Mouse (Mus musculus) neural tube, embryonic 15.5 days (tissue): ENCODE measurements around the gene Zmiz1. TPM values are rescaled to one million over a fixed set of nuclear protein-coding genes. Genes with fewer than 3 reads are reported as not detected.

Experiments
- ATAC-seq: fragments of 200-750 bp; cut with Nextera tagmentation; 2 replicates; pipeline ENCODE4 v1.8.0; 2017; ENCODE audit warnings: mild to moderate bottlenecking, moderate TSS enrichment, moderate library complexity; ENCODE audit not compliant: low FRiP score
- H3K27ac ChIP-seq: fragments of 300-500 bp; sonication (generic); replicated peaks from 2 replicates; pipeline ENCODE4 v1.5.1; 2015; ENCODE audit warnings: mild to moderate bottlenecking, inconsistent platforms
- H3K27me3 ChIP-seq: fragments of 300-500 bp; sonication (generic); replicated peaks from 2 replicates; pipeline ENCODE4 v1.6.1; 2015; ENCODE audit warnings: inconsistent platforms
- H3K36me3 ChIP-seq: fragments of 300-500 bp; sonication (generic); 2 replicates; pipeline ENCODE4 v1.6.1; 2015; ENCODE audit warnings: inconsistent platforms
- H3K4me1 ChIP-seq: fragments of 300-500 bp; sonication (generic); 2 replicates; pipeline ENCODE4 v1.6.1; 2015; ENCODE audit warnings: inconsistent platforms
- H3K4me2 ChIP-seq: fragments of 300-500 bp; sonication (generic); 2 replicates; pipeline ENCODE4 v1.6.1; 2015; ENCODE audit warnings: inconsistent platforms, mild to moderate bottlenecking, moderate library complexity
- H3K4me3 ChIP-seq: fragments of 300-500 bp; sonication (generic); replicated peaks from 2 replicates; pipeline ENCODE4 v1.5.1; 2015; ENCODE audit warnings: mild to moderate bottlenecking, inconsistent platforms
- H3K9ac ChIP-seq: fragments of 300-500 bp; sonication (generic); replicated peaks from 2 replicates; pipeline ENCODE4 v1.6.1; 2015; ENCODE audit warnings: mild to moderate bottlenecking, inconsistent platforms
- H3K9me3 ChIP-seq: fragments of 300-500 bp; sonication (generic); replicated peaks from 2 replicates; pipeline ENCODE4 v1.6.1; 2016; ENCODE audit warnings: inconsistent platforms
- WGBS: fragments of 180-500 bp; shearing (Covaris S2); methylation state at CpG from one replicate; pipeline ENCODE4 v1.1.7; 2015; ENCODE audit warnings: mixed read lengths; 5-methylcytosine and 5-hydroxymethylcytosine counted together
- polyA plus RNA-seq: library from polyadenylated mRNA; unstranded; fragments of >200 nt; fragmentation: Nextera tagmentation; extraction: Ambion mirVana; gene quantifications from 2 replicates; pipeline ENCODE4 v1.2.1, GENCODE M21; 2015

Gene Zmiz1
- polyA plus RNA-seq, 1 experiment from 2014 or later: 54.7 TPM

DNA sequence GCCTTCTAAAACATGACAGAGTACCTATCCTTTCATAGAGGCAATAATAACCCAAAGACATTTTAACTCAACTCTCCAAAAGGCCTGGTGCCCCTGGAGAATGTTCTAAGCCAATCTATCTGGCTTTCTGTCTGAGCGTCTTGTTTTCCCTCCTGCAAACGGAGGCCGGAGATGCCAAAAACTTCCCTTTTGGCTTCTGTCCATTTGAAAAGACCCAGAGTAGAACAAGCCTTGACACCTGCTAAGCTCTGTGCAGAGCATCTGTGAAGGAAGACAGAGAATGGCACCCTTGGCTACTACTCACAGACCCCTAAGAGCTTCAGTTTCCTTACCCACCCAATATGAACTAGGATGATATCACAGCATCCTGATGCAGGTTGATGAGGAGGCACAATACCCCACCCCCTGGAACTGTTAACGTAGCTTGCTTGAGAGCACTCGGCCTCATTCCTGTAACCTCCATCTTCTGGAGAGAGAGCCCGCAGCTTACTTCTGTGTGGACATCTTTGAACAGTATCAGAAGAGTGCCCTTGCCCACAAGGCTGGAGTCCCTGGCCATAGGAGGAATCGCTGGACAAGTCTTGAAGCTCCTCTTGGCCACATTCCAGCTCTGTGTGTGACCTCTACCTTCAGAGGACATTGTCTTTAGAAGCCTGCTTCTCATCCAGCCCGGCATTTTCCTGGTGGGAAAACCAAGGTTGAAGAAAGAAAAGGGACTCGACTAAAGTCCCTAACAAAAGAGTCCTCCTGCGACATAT is 9.1 kb downstream of the Zmiz1 start:
- ATAC-seq: no peak
- WGBS: 66% methylated on average over 10 of the region's 10 CpGs
- Histone ChIP-seq H3K9me3 (no peaks in the 10 kb centered on the region), H3K4me1 (peaks cover 93% of the 10 kb centered on the region), H3K9ac (no peak overlapping the region), H3K4me3 (no peak overlapping the region), H3K27ac (peak overlapping the region; percentile 38; the same call in 1 of the 2 replicates), H3K4me2 (no peak overlapping the region), H3K27me3 (no peaks in the 10 kb centered on the region), H3K36me3 (no peaks in the 10 kb centered on the region)

DNA sequence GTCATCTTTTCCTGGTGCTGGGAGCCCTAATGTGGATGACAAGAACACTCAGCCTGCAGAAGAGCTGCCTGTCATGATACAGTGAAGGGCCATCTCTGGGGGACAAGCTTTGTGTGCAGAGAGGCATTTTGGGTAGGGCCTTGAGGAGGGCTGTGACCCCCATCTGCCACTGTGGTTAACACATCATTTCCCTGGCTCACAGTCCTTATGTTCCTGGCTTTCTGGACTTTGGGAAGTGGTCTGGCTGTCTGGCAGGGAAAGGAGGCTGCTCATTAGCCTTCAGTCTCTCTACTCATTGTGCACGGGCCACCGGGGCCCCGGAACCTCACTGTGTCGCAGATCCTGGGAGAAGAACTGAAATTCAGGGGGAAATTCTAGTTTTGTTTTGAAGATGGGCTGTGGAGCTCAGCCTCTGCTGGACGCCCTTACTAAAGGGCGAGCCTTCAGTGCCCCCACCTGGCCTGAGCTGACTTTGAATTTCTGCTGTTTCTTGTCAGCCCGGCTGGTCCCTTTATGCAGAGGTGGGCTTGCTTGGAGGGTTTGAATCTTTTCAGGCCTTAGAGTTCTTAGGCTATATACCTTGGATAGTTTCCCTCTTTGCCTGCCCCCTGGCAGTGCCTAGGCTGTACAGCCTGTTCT is 10.0 kb downstream of the Zmiz1 start:
- 67% methylated on average over 7 of the region's 7 CpGs for WGBS
- peaks cover 93% of the 10 kb centered on the region for H3K4me1 ChIP-seq
- no peaks in the 10 kb centered on the region for H3K27me3 ChIP-seq
- no peak overlapping the region for H3K4me3 ChIP-seq
- H3K9me3 ChIP-seq: no peaks in the 10 kb centered on the region
- no peak for ATAC-seq
- no peaks in the 10 kb centered on the region for H3K36me3 ChIP-seq
- no peak overlapping the region for H3K9ac ChIP-seq
- peak overlapping the region; percentile 65 for H3K27ac ChIP-seq
- H3K4me2 ChIP-seq: no peak overlapping the region

DNA sequence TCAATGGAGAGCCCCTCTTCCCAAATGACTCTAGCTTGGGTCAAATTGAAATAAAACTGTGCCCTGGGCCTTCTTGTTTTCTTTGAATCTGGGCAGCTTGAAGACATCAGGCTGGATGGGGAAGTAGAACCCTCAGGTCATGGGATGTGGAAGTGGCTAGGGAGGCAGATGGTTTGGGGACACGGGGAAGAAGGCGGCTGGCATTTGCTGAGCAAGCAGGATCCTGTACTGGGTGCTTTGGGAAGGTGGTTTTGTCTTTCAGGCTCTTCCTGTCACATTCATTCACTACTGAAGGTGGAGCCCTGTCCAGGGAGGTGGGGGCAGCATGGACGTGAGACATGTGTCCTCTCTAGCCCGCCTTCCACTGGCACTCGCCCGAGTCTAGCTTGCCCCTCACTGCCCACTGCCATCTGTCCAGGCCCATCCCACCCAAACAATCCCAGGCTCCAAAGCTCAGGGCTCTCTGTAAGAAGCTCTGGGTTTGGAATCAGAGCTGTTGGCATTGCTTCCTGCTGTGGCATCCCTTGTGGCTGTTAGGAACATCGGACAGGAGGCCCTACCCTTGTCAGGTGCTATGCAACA is 11.3 kb downstream of the Zmiz1 start:
- Histone ChIP-seq H3K27me3 (no peaks in the 10 kb centered on the region), H3K36me3 (no peaks in the 10 kb centered on the region), H3K4me2 (no peak overlapping the region), H3K9ac (no peak overlapping the region), H3K4me3 (no peak overlapping the region), H3K27ac (0 out of 2 replicates have a peak overlapping the region, but pooled peaks have one; percentile 9), H3K9me3 (no peaks in the 10 kb centered on the region), H3K4me1 (peaks cover 93% of the 10 kb centered on the region)
- WGBS: 65% methylated on average over 7 of the region's 7 CpGs
- ATAC-seq: no peak

DNA sequence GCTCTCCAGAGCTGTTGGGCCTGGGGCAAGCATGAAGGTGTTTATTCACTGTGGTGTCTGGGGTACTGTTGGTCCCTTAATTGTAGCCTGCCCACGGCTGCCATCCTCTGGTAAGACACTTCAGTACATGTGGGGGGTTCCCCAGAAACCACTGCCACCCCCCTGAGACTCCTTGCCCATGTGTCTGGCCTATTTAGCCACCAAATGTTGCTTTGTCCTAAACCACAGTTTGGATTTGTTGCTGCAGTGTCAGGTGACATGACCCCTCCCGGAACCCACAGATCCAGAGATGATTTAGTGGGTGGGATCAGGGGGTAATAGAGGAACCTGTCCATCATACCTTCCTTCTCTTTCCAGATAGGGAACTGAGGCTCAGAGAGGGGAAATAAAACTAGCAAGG is 12.1 kb downstream of the Zmiz1 start:
- no peak for ATAC-seq
- Histone ChIP-seq H3K9me3 (no peaks in the 10 kb centered on the region), H3K36me3 (no peaks in the 10 kb centered on the region), H3K4me3 (no peak overlapping the region), H3K27ac (no peak overlapping the region), H3K27me3 (no peaks in the 10 kb centered on the region), H3K9ac (no peak overlapping the region), H3K4me2 (no peak overlapping the region), H3K4me1 (peaks cover 93% of the 10 kb centered on the region)
- WGBS: 51% methylated on average over 2 of the region's 2 CpGs

DNA sequence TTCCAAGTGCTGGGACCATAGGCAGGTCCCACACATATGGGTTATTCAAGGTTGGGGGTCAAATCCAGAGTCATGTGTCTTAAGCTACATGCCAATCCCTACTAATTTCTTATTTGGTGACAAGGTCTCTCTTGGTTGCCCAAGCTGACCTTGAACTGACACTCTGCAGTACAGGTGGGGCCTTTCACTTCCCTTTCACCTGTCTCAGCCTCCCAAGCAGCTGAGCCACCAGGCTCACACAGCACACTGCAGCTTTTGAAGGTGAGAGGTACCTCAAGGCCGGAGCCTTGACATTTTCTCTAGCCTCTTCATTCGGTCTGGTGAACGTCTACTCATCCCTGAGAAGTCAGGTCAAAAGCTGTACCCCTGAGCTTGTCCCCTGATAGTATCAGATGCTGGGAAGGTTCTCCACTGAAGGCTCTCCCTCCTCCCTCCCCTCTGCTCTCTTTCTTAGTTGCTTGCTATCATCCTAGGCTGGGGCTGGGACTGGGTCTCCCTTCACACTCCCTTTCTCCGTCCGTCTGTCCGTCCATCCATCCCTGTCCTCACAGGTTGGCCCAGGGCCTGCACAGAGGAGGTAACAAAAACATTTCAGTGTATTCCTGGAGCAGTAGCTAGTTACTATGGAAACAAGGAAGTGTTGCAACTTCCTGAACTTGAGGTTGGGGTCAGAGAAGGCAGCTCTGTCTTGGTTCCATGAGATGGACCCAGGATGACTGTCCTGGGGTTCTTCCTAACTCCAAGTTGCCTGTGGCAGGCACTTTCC is 13.3 kb downstream of the Zmiz1 start:
- Histone ChIP-seq H3K4me1 (peaks cover 95% of the 10 kb centered on the region), H3K9me3 (no peaks in the 10 kb centered on the region), H3K9ac (no peak overlapping the region), H3K4me3 (no peak overlapping the region), H3K4me2 (no peak overlapping the region), H3K27ac (no peak overlapping the region), H3K27me3 (no peaks in the 10 kb centered on the region), H3K36me3 (no peaks in the 10 kb centered on the region)
- 74% methylated on average over 6 of the region's 6 CpGs for WGBS
- ATAC-seq: no peak

DNA sequence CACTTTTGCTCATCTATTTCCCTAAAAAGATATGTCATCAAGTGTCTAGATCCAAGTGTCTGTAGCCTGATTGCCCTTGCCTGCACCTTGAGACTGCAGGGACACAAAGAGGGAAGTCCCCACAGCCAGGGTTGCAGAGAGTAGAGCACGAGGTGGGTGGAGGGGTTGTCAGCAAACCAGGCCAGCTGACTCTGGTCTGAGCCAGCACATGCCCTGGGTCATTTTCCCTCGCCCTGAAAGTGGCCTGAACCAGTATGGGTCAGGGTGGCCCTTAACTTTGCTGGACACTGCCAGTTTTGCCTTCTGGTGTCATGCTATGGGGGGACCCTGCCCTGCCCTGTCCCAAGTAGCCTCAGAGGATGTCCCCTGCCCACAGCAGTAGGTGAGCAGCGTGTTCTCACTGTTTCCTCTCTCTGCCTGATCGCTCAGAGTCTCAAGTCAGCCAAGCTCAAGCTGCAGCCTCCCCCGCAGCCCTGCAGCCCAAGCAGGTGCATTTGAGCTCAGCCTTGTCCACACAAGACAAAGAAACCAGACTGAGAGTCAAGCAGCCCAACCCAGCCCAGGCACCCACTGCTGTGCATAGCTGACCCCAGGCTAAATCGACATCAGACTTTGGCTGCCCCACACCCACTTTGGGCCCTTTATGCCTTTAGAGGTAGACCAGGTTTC is 14.1 kb downstream of the Zmiz1 start:
- H3K36me3 ChIP-seq: no peaks in the 10 kb centered on the region
- WGBS: 44% methylated on average over 6 of the region's 6 CpGs
- peaks cover 95% of the 10 kb centered on the region for H3K4me1 ChIP-seq
- H3K27me3 ChIP-seq: no peaks in the 10 kb centered on the region
- H3K4me2 ChIP-seq: no peak overlapping the region
- H3K9me3 ChIP-seq: no peaks in the 10 kb centered on the region
- ATAC-seq: no peak
- no peak overlapping the region for H3K4me3 ChIP-seq
- H3K9ac ChIP-seq: no peak overlapping the region
- peak overlapping the region; percentile 42; the same call in 1 of the 2 replicates for H3K27ac ChIP-seq

DNA sequence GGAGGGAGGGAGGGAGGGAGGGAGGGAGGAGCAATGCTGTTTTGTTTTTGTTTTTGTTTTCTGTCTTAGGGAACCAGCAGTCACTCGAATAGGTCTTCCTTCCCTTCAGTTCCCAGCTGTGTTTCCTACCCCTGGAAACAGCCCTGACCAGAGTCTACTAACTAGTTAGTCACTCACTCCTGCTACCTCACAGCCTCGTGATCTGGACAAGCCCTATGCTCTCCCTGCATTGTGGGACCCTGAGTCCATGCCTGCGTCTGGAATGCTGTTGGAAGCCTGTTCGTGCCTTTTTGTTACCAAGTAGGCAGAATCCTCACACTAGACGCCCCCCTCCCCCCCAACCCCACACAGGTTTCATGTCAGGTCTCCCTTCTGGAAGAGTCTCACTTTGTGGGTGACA is 15.0 kb downstream of the Zmiz1 start:
- Histone ChIP-seq H3K4me2 (no peak overlapping the region), H3K9ac (no peak overlapping the region), H3K27me3 (no peaks in the 10 kb centered on the region), H3K9me3 (no peaks in the 10 kb centered on the region), H3K4me1 (peaks cover 95% of the 10 kb centered on the region), H3K4me3 (no peak overlapping the region), H3K36me3 (no peaks in the 10 kb centered on the region), H3K27ac (no peak overlapping the region)
- no peak for ATAC-seq
- WGBS: 51% methylated on average over 5 of the region's 5 CpGs

DNA sequence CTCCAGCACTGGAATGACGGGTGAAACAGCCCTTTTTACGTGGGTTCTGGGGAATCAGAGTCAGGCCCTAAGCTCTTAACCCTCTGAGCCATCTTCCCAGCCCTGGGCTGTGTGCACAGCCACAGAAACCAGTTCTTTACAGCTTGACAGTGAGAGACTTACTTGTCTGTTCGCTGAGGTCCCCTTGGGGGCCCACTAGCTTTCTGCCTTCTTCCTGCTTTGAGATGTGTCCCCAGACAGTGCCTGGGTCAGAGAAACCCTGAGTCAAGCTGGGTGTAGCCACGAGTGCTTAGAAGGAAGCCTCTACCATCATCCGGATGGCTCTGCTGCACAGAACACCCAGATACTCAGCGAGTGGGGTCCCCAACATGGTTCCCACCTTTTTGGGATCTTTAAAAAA is 15.7 kb downstream of the Zmiz1 start:
- Histone ChIP-seq H3K9ac (no peak overlapping the region), H3K4me2 (no peak overlapping the region), H3K4me1 (peaks cover 95% of the 10 kb centered on the region), H3K4me3 (no peak overlapping the region), H3K27me3 (no peaks in the 10 kb centered on the region), H3K9me3 (no peaks in the 10 kb centered on the region), H3K27ac (no peak overlapping the region), H3K36me3 (no peaks in the 10 kb centered on the region)
- WGBS: 47% methylated on average over 6 of the region's 6 CpGs
- ATAC-seq: no peak

DNA sequence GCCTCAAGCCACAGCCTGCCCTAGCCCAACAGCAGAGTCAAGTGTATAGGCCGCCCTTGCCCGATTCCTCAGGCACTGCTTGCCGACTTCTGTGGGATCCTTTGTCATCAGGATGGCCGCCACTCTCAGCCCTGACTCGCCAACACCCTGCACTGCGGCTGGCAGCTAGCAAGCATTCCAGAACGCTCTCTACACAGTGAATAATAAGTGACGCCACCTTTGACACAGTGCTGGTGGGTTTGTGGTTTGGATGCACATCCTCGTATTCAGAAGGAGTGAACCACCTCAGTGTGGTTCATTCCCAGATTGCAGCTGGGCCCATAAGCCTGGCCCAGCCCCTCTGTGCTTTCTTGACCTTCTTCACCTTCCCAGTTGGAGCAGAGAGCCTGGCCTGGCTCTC is 17.1 kb downstream of the Zmiz1 start:
- no peak for ATAC-seq
- peaks cover 95% of the 10 kb centered on the region for H3K4me1 ChIP-seq
- no peaks in the 10 kb centered on the region for H3K36me3 ChIP-seq
- H3K4me3 ChIP-seq: no peak overlapping the region
- peak overlapping the region; percentile 23; the same call in 1 of the 2 replicates for H3K27ac ChIP-seq
- 60% methylated on average over 9 of the region's 9 CpGs for WGBS
- H3K9me3 ChIP-seq: no peaks in the 10 kb centered on the region
- no peaks in the 10 kb centered on the region for H3K27me3 ChIP-seq
- H3K9ac ChIP-seq: no peak overlapping the region
- no peak overlapping the region for H3K4me2 ChIP-seq

DNA sequence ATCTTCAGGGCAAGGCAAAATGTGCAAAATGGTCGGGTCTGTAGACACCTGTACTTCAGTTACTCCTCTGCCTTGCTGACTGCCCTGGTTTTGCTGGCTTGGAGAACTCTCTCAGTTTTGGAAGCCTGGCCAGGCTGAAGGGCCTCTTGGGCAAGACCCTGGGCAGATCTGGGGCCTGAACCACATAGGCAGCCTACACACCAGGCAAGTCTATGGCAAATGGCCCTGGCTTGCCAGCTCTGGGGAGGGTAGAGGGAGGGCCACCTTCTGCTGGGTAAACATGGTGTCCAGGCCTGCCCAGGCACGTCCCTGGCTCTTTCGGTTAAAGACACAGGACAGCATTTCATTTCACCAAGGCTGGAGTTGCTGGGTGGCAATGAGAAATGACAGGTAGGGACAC is 17.5 kb downstream of the Zmiz1 start:
- H3K9ac ChIP-seq: no peak overlapping the region
- 67% methylated on average over 3 of the region's 3 CpGs for WGBS
- no peak overlapping the region for H3K4me3 ChIP-seq
- no peaks in the 10 kb centered on the region for H3K27me3 ChIP-seq
- H3K4me1 ChIP-seq: peaks cover 98% of the 10 kb centered on the region
- no peak overlapping the region for H3K4me2 ChIP-seq
- no peaks in the 10 kb centered on the region for H3K9me3 ChIP-seq
- H3K27ac ChIP-seq: 0 out of 2 replicates have a peak overlapping the region, but pooled peaks have one; percentile 23
- H3K36me3 ChIP-seq: no peaks in the 10 kb centered on the region
- no peak for ATAC-seq

DNA sequence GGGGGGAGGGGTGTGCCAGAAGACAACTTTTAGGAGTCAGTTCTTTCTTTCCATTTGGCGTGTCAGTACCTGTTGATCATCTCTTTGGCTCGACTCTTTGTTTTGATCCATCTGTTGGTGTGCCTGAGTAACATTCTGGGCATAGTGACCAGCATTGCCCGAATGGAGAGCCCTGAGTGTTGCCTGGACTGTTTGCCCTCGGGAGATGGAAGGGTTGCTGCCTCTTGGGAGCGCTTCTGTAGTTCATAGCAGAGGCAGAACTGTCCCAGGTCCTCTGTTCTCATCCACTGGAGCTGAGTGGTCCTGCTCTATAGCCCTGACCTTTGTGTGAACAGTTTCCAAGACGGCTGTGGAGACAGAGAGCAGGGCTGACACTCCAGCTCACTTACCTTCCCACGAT is 18.3 kb downstream of the Zmiz1 start:
- Histone ChIP-seq H3K27ac (peak overlapping the region; percentile 24; the same call in 1 of the 2 replicates), H3K9me3 (no peaks in the 10 kb centered on the region), H3K36me3 (no peaks in the 10 kb centered on the region), H3K4me1 (peaks cover 100% of the 10 kb centered on the region), H3K27me3 (no peaks in the 10 kb centered on the region), H3K9ac (no peak overlapping the region), H3K4me3 (no peak overlapping the region), H3K4me2 (no peak overlapping the region)
- no peak for ATAC-seq
- 75% methylated on average over 7 of the region's 7 CpGs for WGBS
